In the genomic region with DNA sequence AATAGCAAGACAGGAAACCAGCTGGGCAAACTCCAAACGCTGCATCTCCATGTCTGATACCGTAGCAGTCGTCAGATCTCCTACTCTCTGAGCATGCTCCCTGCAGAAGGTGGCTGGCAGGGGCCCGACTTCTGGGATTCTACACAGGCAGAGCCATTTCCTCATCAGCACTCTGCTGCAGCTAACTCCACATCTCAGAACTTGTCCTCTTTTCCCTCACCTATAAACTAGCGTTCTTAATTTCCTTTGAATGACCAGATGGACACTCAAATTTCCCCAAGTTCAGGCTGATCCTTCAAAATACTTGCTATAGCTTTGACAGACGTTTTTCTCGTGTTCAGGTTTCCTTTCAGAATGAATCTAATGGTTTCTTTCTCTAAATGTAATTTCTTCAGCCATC, we compare ENCODE assay signal across 8 mouse cellular contexts. TPM values are rescaled to one million over a fixed set of nuclear protein-coding genes. Genes with fewer than 3 reads are reported as not detected.
DNase-seq lines count a peak whose midpoint lies in the region; ATAC-seq lines count a peak whose summit lies in the region.

No protein-coding gene starts in this region.

- WGBS in embryonic facial prominence, embryonic 13.5 days, result 54% methylated on average over 7 of the region's 7 CpGs
- WGBS in neural tube, embryonic 14.5 days, result 61% methylated on average over 7 of the region's 7 CpGs

- no peaks in the 10 kb centered on the region for H3K27me3 ChIP-seq in embryonic facial prominence, embryonic 13.5 days
- H3K27me3 ChIP-seq in neural tube, embryonic 14.5 days (ENCODE audit: control insufficient read depth, insufficient read depth, low read length), result no peaks in the 10 kb centered on the region

- DNase-seq in cerebellum, adult 11-12 months, result peak; percentile 24
- DNase-seq in 416B (ENCODE audit: low read depth), result peak; percentile 57
- DNase-seq in kidney, postnatal 10 days, result peak; percentile 31
- DNase-seq in left cerebral cortex, adult 8-10 months (ENCODE audit: low spot score in 2 of 2), result no peak
- DNase-seq in right cerebral cortex, adult 18-20 months, result no peak

- H3K4me3 ChIP-seq in embryonic facial prominence, embryonic 13.5 days, result peak overlapping the region; percentile 97
- H3K4me3 ChIP-seq in neural tube, embryonic 14.5 days (ENCODE audit: low read depth, low read length), result peak overlapping the region; percentile 98

- H3K9me3 ChIP-seq in embryonic facial prominence, embryonic 13.5 days, result no peaks in the 10 kb centered on the region
- H3K9me3 ChIP-seq in neural tube, embryonic 14.5 days (ENCODE audit: control insufficient read depth, low read length), result no peaks in the 10 kb centered on the region

- ATAC-seq in cerebellum, adult (ENCODE audit: insufficient number of reproducible peaks, low FRiP score, low TSS enrichment), result no peak
- ATAC-seq in embryonic facial prominence, embryonic 13.5 days (ENCODE audit: insufficient number of reproducible peaks, insufficient read depth, low FRiP score, low TSS enrichment, low read depth), result no peak
- no peak for ATAC-seq in neural tube, embryonic 14.5 days (ENCODE audit: low read depth)

- H3K27ac ChIP-seq in embryonic facial prominence, embryonic 13.5 days, result 0 out of 2 replicates have a peak overlapping the region, but pooled peaks have one; percentile 90
- no peak overlapping the region for H3K27ac ChIP-seq in neural tube, embryonic 14.5 days (ENCODE audit: low read depth, low read length)

- peaks cover 25% of the 10 kb centered on the region for H3K4me1 ChIP-seq in embryonic facial prominence, embryonic 13.5 days
- peaks cover 15% of the 10 kb centered on the region for H3K4me1 ChIP-seq in neural tube, embryonic 14.5 days (ENCODE audit: control insufficient read depth, insufficient read depth, low read length)

- no peaks in the 10 kb centered on the region for H3K36me3 ChIP-seq in embryonic facial prominence, embryonic 13.5 days
- no peaks in the 10 kb centered on the region for H3K36me3 ChIP-seq in neural tube, embryonic 14.5 days (ENCODE audit: control insufficient read depth, insufficient read depth, low read length)

- peak overlapping the region; percentile 96 for H3K9ac ChIP-seq in embryonic facial prominence, embryonic 13.5 days
- H3K9ac ChIP-seq in neural tube, embryonic 14.5 days (replicated peaks; ENCODE audit: low read depth, low read length), result peak overlapping the region; percentile 61; the same call in 1 of the 2 replicates

- peak overlapping the region; percentile 82 for H3K4me2 ChIP-seq in embryonic facial prominence, embryonic 13.5 days
- H3K4me2 ChIP-seq in neural tube, embryonic 14.5 days (ENCODE audit: low read depth, low read length), result peak overlapping the region; percentile 71

RNA-seq across cellular contexts. Expression of a gene that starts 1.1 kb away (rescaled TPM):
- polyA plus RNA-seq in embryonic facial prominence, embryonic 13.5 days (2015; fragmentation: Nextera tagmentation; extraction: Ambion mirVana), result 71.7 and 75.8 TPM in 2 replicates
- polyA plus RNA-seq in neural tube, embryonic 14.5 days (2014; fragmentation: Nextera tagmentation; extraction: Ambion mirVana), result 54.5 and 63.8 TPM in 2 replicates
- total RNA-seq in left cerebral cortex, adult 8-10 months (2022), result 10 to 100 TPM; 55.7 to 68.5 (median 57.2) TPM

RNA-seq across cellular contexts. Expression of a gene that starts 45.2 kb away (rescaled TPM):
- 31.0 and 34.7 TPM in 2 replicates for polyA plus RNA-seq in embryonic facial prominence, embryonic 13.5 days (2015; fragmentation: Nextera tagmentation; extraction: Ambion mirVana)
- polyA plus RNA-seq in neural tube, embryonic 14.5 days (2014; fragmentation: Nextera tagmentation; extraction: Ambion mirVana), result 49.8 and 50.5 TPM in 2 replicates
- total RNA-seq in left cerebral cortex, adult 8-10 months (2022), result 10 to 100 TPM; 56.6 to 65.0 (median 59.1) TPM

Comparison
In these comparisons a context has a peak if more than half of its experiments do, and no peak if none do; other contexts are left out.
1. DNase-seq: peak in cerebellum, adult 11-12 months (single experiment), 416B (single experiment) and kidney, postnatal 10 days (single experiment); none in left cerebral cortex, adult 8-10 months (0 of 2) and right cerebral cortex, adult 18-20 months (single experiment).